Mouse (Mus musculus) liver, postnatal 0 days (tissue): ENCODE measurements at regions not wholly inside any gene's neighbourhood (a gene's known extent, or its start where the extent isn't known, plus 50 kb on each side); places are given as distances from the start of the nearest gene placed in this dataset.

Source experiments
- CTCF ChIP-seq: sonication (generic); IDR thresholded peaks from 2 replicates; pipeline ENCODE4 v1.5.1; 2016; ENCODE audit warnings: antibody characterized with exemption, low read depth
- EP300 ChIP-seq: IDR thresholded peaks from 2 replicates; pipeline ENCODE4 v1.6.1; 2016; ENCODE audit warnings: antibody characterized with exemption, low read depth, mild to moderate bottlenecking

DNA sequence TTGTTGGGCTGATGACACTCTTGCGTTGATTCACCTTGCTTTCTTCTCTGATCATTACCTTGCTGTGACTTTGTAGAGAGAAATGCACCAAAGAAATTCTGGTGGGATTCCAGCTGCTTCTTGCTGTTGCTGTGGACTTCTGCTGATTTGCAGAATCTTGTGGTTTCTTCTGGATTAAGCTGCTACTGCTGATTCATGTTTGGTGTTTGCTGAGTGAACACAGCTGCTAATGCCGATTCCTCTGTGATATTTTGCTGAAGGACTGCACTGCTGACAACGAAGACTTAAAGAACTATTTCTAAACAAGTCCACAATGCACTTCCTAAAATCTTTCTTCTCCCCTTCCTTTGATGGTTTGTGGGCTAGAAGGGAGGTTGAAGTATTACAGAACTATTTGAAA is 106.5 kb upstream of the Fbxo11 start:
- TF ChIP-seq EP300 (no peak), CTCF (no peak)
